Mouse (Mus musculus) kidney, embryonic 14.5 days (tissue): ENCODE data around the gene Kcnk18. TPM values are rescaled to one million over a fixed set of nuclear protein-coding genes. Genes with fewer than 3 reads are reported as not detected.

Experiments
- ATAC-seq: fragments of 200-750 bp; cut with Nextera tagmentation; 2 replicates; pipeline ENCODE4 v1.8.0; 2017; ENCODE audit warnings: moderate number of reproducible peaks, mild to moderate bottlenecking, moderate TSS enrichment, moderate library complexity; ENCODE audit not compliant: low FRiP score, low TSS enrichment
- H3K27ac ChIP-seq: fragments of 300-500 bp; sonication (generic); 2 replicates; pipeline ENCODE4 v1.5.1; 2014; ENCODE audit warnings: low read depth, mild to moderate bottlenecking, low read length, moderate library complexity, mixed read lengths
- H3K27me3 ChIP-seq: fragments of 300-500 bp; sonication (generic); 2 replicates; pipeline ENCODE4 v1.6.1; 2014; ENCODE audit warnings: mild to moderate bottlenecking, low read length; ENCODE audit not compliant: control insufficient read depth, insufficient read depth
- H3K36me3 ChIP-seq: fragments of 300-500 bp; sonication (generic); 2 replicates; pipeline ENCODE4 v1.6.1; 2014; ENCODE audit warnings: low read length, mixed read lengths; ENCODE audit not compliant: control insufficient read depth, insufficient read depth
- H3K4me1 ChIP-seq: fragments of 300-500 bp; sonication (generic); 2 replicates; pipeline ENCODE4 v1.6.1; 2014; ENCODE audit warnings: low read length, mixed read lengths; ENCODE audit not compliant: control insufficient read depth, insufficient read depth
- H3K4me2 ChIP-seq: fragments of 300-500 bp; sonication (generic); replicated peaks from 2 replicates; pipeline ENCODE4 v1.6.1; 2014; ENCODE audit warnings: low read depth, mild to moderate bottlenecking, low read length
- H3K4me3 ChIP-seq: fragments of 300-500 bp; sonication (generic); 2 replicates; pipeline ENCODE4 v1.5.1; 2014; ENCODE audit warnings: mild to moderate bottlenecking, low read length
- H3K9ac ChIP-seq: fragments of 300-500 bp; sonication (generic); 2 replicates; pipeline ENCODE4 v1.6.1; 2014; ENCODE audit warnings: low read depth, mild to moderate bottlenecking, low read length, moderate library complexity
- H3K9me3 ChIP-seq: fragments of 300-500 bp; sonication (generic); 2 replicates; pipeline ENCODE4 v1.6.1; 2016; ENCODE audit warnings: low read length; ENCODE audit not compliant: control insufficient read depth
- WGBS: fragments of 180-500 bp; shearing (Covaris S2); extraction: QIAGEN DNeasy Blood & Tissue Kit; methylation state at CpG from one replicate; pipeline ENCODE4 v1.1.7; 2014; 5-methylcytosine and 5-hydroxymethylcytosine counted together
- polyA plus RNA-seq: library from polyadenylated mRNA; unstranded; fragments of >200 nt; fragmentation: Nextera tagmentation; extraction: Ambion mirVana; gene quantifications from 2 replicates; pipeline ENCODE4 v1.2.1, GENCODE M21; 2014

Kcnk18 gene
- polyA plus RNA-seq, 1 experiment from 2014 or later, result not detected

GRCm38 (mm10) chr19:59260718-59261442 is 41.9 kb downstream of the Kcnk18 start, which contains the start of gene Slc18a2:
Slc18a2 (plus strand) TSS chr19:59260896.
- WGBS, result under 1% methylated on average over 55 of the region's 55 CpGs
- Histone ChIP-seq H3K4me3 (peak within 1 kb of the TSS; percentile 43), H3K4me1 (peaks cover 8% of the 10 kb centered on the region), H3K27me3 (peaks cover 11% of the 10 kb centered on the region), H3K9ac (peak within 1 kb of the TSS; percentile 28), H3K9me3 (0 out of 2 replicates have a peak, but pooled peaks cover 4% of the 10 kb centered on the region), H3K4me2 (peak within 1 kb of the TSS; percentile 66), H3K36me3 (no peaks in the 10 kb centered on the region), H3K27ac (no peak within 1 kb of the TSS)
- ATAC-seq, result peak; percentile 87

- Histone ChIP-seq H3K4me2 (peak overlapping the region; percentile 66), H3K36me3 (no peaks in the 10 kb centered on the region), H3K9ac (0 out of 2 replicates have a peak overlapping the region, but pooled peaks have one; percentile 3), H3K9me3 (0 out of 2 replicates have a peak, but pooled peaks cover 4% of the 10 kb centered on the region), H3K27me3 (peaks cover 11% of the 10 kb centered on the region), H3K27ac (no peak overlapping the region), H3K4me3 (peak overlapping the region; percentile 43; the same call in 1 of the 2 replicates), H3K4me1 (peaks cover 8% of the 10 kb centered on the region)
- ATAC-seq, result no peak
- 34% methylated on average over 7 of the region's 7 CpGs for WGBS
These were observed 42.6 kb downstream of the Kcnk18 start for GRCm38 (mm10) chr19:59261604-59262003.

GRCm38 (mm10) chr19:59263171-59263570 is 44.2 kb downstream of the Kcnk18 start:
- H3K4me2 ChIP-seq, result no peak overlapping the region
- H3K27ac ChIP-seq, result no peak overlapping the region
- 91% methylated on average over 9 of the region's 9 CpGs for WGBS
- H3K9ac ChIP-seq, result no peak overlapping the region
- no peaks in the 10 kb centered on the region for H3K9me3 ChIP-seq
- peaks cover 21% of the 10 kb centered on the region for H3K4me1 ChIP-seq
- H3K36me3 ChIP-seq, result no peaks in the 10 kb centered on the region
- H3K4me3 ChIP-seq, result no peak overlapping the region
- ATAC-seq, result no peak
- H3K27me3 ChIP-seq, result peaks cover 11% of the 10 kb centered on the region

DNA sequence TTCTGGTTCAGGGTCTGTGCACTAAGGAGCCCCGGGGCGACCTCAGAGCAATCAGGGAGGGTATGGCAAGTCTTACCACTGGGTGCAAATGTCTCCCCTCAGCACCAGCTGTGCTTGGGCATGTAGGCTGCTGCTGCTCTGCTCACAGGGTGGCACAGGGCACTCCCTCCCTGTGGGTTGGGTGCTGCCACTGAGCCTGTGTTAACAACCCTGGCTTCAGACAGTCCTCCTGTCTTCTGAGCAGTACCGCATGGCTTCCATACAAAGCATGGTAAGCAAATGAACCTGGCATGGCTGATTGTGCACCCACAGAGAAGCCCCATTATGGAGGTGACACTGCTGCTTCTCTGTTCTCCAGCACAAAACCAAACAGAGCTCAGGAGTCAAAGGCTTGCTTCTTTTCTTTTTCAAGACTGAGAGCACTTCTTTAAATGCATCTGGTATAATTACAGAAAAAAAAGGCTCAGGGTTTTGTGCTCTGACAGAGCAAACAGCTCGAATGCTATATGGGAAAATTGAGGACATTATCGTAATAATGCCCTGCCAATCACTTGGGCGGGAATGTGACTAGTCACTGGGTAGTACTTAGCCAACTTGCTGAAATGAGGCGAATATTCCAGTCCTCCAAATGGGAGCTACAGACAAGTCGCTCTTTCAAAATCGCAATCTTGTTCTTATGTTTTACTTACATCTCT is 46.0 kb downstream of the Kcnk18 start:
- H3K4me3 ChIP-seq, result no peak overlapping the region
- WGBS, result 85% methylated on average over 9 of the region's 9 CpGs
- no peak overlapping the region for H3K4me2 ChIP-seq
- peaks cover 21% of the 10 kb centered on the region for H3K4me1 ChIP-seq
- H3K9ac ChIP-seq, result no peak overlapping the region
- H3K27me3 ChIP-seq, result peaks cover 11% of the 10 kb centered on the region
- H3K36me3 ChIP-seq, result no peaks in the 10 kb centered on the region
- H3K27ac ChIP-seq, result no peak overlapping the region
- H3K9me3 ChIP-seq, result no peaks in the 10 kb centered on the region
- ATAC-seq, result no peak

- WGBS, result 77% methylated on average over 6 of the region's 6 CpGs
- H3K36me3 ChIP-seq, result no peaks in the 10 kb centered on the region
- no peaks in the 10 kb centered on the region for H3K9me3 ChIP-seq
These were observed 46.9 kb downstream of the Kcnk18 start for GRCm38 (mm10) chr19:59265907-59266306.

GRCm38 (mm10) chr19:59267417-59267963 is 48.5 kb downstream of the Kcnk18 start:
- Histone ChIP-seq H3K9me3 (no peaks in the 10 kb centered on the region), H3K4me2 (no peak overlapping the region), H3K27ac (peak overlapping the region; percentile 59; the same call in 1 of the 2 replicates)

More at GRCm38 (mm10) chr19:59265907-59266306, 46.9 kb downstream of the Kcnk18 start:
- ATAC-seq, result no peak
- Histone ChIP-seq H3K4me2 (no peak overlapping the region), H3K4me3 (no peak overlapping the region), H3K27me3 (peaks cover 6% of the 10 kb centered on the region), H3K9ac (no peak overlapping the region), H3K4me1 (peaks cover 17% of the 10 kb centered on the region; the same call in 1 of the 2 replicates), H3K27ac (no peak overlapping the region)

DNA sequence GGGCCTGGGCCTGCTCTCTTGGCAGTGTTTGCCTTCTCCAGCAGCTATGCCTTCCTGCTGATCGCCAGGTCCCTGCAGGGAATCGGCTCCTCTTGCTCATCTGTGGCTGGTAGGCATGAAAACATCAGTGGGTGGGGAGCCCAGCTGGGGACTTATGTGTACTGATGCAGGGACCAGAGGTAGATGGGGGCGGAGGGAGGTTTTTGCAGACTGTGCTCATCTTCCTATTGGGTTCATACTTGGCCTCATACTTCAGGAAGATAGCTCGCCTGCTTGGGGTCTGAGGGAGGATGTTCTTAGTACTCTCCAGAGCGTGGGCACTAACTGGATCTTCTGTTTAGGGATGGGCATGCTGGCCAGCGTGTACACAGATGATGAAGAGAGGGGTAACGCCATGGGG is 54.2 kb downstream of the Kcnk18 start:
- Histone ChIP-seq H3K36me3 (no peaks in the 10 kb centered on the region), H3K4me3 (no peak overlapping the region)

More at GRCm38 (mm10) chr19:59267417-59267963, 48.5 kb downstream of the Kcnk18 start:
- H3K9ac ChIP-seq, result no peak overlapping the region
- WGBS, result 11% methylated on average over 5 of the region's 5 CpGs
- H3K36me3 ChIP-seq, result no peaks in the 10 kb centered on the region
- ATAC-seq, result no peak
- no peak overlapping the region for H3K4me3 ChIP-seq
- H3K4me1 ChIP-seq, result peaks cover 13% of the 10 kb centered on the region; the same call in 1 of the 2 replicates
- H3K27me3 ChIP-seq, result no peaks in the 10 kb centered on the region; the same call in 1 of the 2 replicates

GRCm38 (mm10) chr19:59276354-59276753 is 57.3 kb downstream of the Kcnk18 start:
- no peak for ATAC-seq
- no peak overlapping the region for H3K4me2 ChIP-seq
- no peak overlapping the region for H3K4me3 ChIP-seq
- no peak overlapping the region for H3K9ac ChIP-seq
- H3K27me3 ChIP-seq, result no peaks in the 10 kb centered on the region
- no peaks in the 10 kb centered on the region for H3K9me3 ChIP-seq
- H3K36me3 ChIP-seq, result no peaks in the 10 kb centered on the region
- no peak overlapping the region for H3K27ac ChIP-seq
- 85% methylated on average over 7 of the region's 7 CpGs for WGBS
- H3K4me1 ChIP-seq, result no peaks in the 10 kb centered on the region

More for the DNA sequence above, 54.2 kb downstream of the Kcnk18 start:
- Histone ChIP-seq H3K27ac (no peak overlapping the region), H3K4me1 (peaks cover under 1% of the 10 kb centered on the region; the same call in 1 of the 2 replicates), H3K9me3 (no peaks in the 10 kb centered on the region), H3K27me3 (no peaks in the 10 kb centered on the region), H3K9ac (no peak overlapping the region), H3K4me2 (no peak overlapping the region)
- WGBS, result 86% methylated on average over 7 of the region's 7 CpGs
- no peak for ATAC-seq
